Mouse (Mus musculus) lung, postnatal 25 days (tissue): ENCODE measurements around the gene Asphd1.

Source experiments
- DNase-seq: peaks from one replicate; pipeline ENCODE4 v3.0.0; 2022; ENCODE audit warnings: low spot score

Asphd1 gene

GRCm38 (mm10) chr7:126949403-126949792, at the start of gene Asphd1:
TSS of gene Asphd1 (minus strand) at chr7:126949582.
- DNase-seq: no peak

DNA sequence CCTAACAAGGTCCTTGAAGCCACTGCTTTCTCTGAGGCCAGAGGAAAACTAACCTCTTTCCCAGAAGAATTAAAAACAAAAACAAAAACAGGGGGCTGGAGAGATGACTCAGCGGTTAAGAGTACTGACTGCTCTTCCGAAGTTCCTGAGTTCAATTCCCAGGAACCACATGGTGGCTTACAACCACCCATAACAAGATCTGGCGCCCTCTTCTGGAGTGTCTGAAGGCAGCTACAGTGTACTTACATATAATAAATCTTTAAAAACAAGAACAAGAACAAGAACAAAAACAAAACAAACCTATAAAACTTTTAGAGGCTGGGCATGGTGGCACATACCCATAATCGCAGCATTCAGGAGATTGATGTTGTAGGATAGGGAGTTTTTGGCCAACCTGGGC, 47.1 kb upstream of the Asphd1 start:
- no peak for DNase-seq

- no peak for DNase-seq
Observed at GRCm38 (mm10) chr7:126988816-126989215, 39.4 kb upstream of the Asphd1 start.

- DNase-seq: peak; percentile 32
Observed at GRCm38 (mm10) chr7:126986319-126986718, 36.9 kb upstream of the Asphd1 start.

- no peak for DNase-seq
Observed at GRCm38 (mm10) chr7:126984667-126985444, 35.5 kb upstream of the Asphd1 start.

DNA sequence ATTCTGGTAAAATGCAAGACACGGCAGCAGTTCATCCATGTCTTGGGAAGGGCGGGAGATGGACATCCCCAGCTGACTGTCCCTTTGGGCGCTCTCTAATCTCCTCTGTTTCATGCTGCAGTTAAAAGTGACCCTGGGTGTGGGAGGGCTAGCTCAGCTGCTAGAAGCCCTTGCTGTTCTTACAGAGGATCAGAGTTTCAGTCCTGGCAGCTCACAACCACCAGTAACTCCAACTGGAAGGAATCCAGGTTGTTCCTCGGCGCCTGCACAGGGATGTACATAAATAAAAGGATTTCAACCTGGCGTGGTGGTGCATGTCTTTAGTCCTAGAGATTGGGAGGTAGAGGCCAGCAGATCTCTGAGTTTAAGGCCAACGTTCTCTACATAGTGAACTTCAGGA, 33.7 kb upstream of the Asphd1 start:
- no peak for DNase-seq

- no peak for DNase-seq
Observed at GRCm38 (mm10) chr7:126982054-126982453, 32.7 kb upstream of the Asphd1 start.

GRCm38 (mm10) chr7:126981601-126982000, 32.2 kb upstream of the Asphd1 start:
- DNase-seq: no peak

- no peak for DNase-seq
Observed at GRCm38 (mm10) chr7:126978841-126979240, 29.5 kb upstream of the Asphd1 start.

GRCm38 (mm10) chr7:126976878-126977459, 27.6 kb upstream of the Asphd1 start:
- no peak for DNase-seq

GRCm38 (mm10) chr7:126975950-126976866, 26.8 kb upstream of the Asphd1 start, which contains the start of gene Cdiptos:
TSS of gene Cdiptos (minus strand) at chr7:126976098.
- peak; percentile 96 for DNase-seq

- DNase-seq: no peak
Observed at GRCm38 (mm10) chr7:126975893-126975949, 26.3 kb upstream of the Asphd1 start, which contains the start of gene Cdipt. TSS of gene Cdipt (plus strand) at chr7:126975914.

- DNase-seq: peak; percentile 23
Observed at GRCm38 (mm10) chr7:126975493-126975892, 26.1 kb upstream of the Asphd1 start.

DNA sequence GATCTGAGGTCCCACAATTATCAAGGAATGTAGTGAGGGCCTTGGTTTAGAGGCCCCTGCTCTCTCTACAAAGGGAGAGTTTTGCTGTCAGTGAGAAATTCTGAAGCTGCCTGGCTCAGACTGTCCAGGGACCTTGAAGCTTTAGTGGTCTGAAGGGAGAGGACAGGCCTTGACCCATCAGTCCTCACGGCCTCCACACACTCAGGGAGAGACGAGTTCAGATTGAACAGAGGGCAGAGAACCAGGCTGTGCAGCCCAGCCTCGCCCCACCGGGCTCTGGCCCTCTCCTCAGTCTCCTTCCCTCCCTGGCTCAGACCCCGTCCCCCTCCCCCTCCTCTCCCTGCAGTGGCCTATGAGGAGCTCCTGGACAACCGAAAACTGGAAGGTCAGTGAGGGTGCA, 18.0 kb upstream of the Asphd1 start:
- DNase-seq: no peak

GRCm38 (mm10) chr7:126965568-126965967, 16.2 kb upstream of the Asphd1 start:
- no peak for DNase-seq

GRCm38 (mm10) chr7:126963548-126964286, 14.3 kb upstream of the Asphd1 start:
- DNase-seq: peak; percentile 43

DNA sequence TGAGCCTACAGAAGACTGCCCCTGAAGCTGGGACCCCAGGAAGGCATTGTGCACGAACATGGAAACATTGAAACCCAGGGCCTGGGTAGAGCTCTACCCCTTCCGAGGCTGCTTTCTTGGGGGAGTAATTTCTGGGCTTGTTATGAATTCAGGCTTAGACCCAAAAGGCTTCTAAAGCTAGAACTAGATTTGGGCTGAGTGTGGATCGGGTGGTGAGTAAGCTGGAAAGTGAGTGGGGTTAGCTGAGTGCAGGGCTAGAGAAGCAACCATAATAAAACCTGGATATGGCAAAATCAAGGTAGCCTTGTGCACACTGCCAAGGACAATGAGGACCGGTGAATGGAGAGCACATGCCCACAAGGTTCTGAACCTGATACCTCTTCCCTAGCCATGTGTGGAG, 12.6 kb upstream of the Asphd1 start:
- no peak for DNase-seq

- no peak for DNase-seq
Observed at GRCm38 (mm10) chr7:126961095-126961494, 11.7 kb upstream of the Asphd1 start.

GRCm38 (mm10) chr7:126959780-126960179, 10.4 kb upstream of the Asphd1 start:
- no peak for DNase-seq

DNA sequence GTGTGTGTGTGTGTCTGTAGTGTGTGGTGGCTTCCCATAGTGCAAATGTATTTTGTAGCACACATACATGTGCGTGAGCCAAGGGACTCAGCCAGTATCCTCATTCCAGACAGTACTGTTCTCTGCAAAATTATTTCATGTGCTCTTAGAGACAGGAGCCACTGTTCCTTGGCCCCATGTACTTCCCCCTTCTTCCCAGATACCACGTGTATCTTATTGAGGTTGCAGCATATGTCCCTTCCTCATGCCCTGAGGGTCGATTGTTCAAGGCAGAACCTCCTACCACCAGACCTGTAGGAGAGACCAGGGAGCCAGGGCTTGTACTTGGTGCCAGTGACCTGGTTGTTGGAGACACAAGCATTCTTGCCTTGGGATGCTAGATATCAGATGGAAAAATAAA, 5.7 kb upstream of the Asphd1 start:
- no peak for DNase-seq

- DNase-seq: no peak
Observed at GRCm38 (mm10) chr7:126952646-126953045, 3.3 kb upstream of the Asphd1 start.

DNA sequence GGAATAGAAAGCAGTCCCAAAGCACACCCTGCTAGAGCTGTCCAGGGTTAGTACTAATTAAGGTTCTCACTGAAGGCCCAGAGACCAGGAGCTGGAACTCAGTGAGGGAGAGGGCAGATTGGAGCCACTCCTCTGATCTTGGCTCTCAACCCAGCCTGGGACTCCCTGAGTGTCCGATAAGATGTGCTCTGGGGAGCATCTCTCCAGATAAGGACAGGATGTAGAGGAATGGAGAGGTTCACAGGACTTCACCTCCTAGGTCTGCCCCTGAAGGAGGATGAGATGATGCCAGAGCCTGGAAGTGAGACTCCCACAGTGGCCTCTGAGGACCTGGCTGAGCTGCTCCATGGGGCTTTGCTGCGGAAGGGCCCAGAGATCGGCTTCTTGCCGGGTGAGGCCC, 2.4 kb upstream of the Asphd1 start:
- DNase-seq: no peak
